Mouse (Mus musculus) MEL (cell line): ENCODE data around the gene Setd5. TPM values are rescaled to one million over a fixed set of nuclear protein-coding genes. Genes with fewer than 3 reads are reported as not detected.

Experiments
- DNase-seq: peaks from one replicate; pipeline ENCODE4 v3.0.0; 2011; ENCODE audit warnings: low read depth, low spot score
- H3K27ac ChIP-seq: 2 replicates; pipeline ENCODE4 v1.5.1; 2012; ENCODE audit warnings: low read depth, mild to moderate bottlenecking, control low read depth, low read length, moderate library complexity; ENCODE audit not compliant: control insufficient read depth
- H3K27me3 ChIP-seq, 2 experiments: fragments of 150-350 bp in 1 of 2; sonication (generic) in 1 of 2; 2 replicates each; pipeline ENCODE4 v1.6.1; 2012; ENCODE audit warnings: low read length in 2 of 2, mild to moderate bottlenecking in 2 of 2, improper control_type of control experiment in 1 of 2, moderate library complexity in 1 of 2; ENCODE audit not compliant: insufficient read depth in 2 of 2, control insufficient read depth in 1 of 2
- H3K36me3 ChIP-seq, 2 experiments: 2 replicates each; pipeline ENCODE4 v1.6.1; 2012 to 2014; ENCODE audit warnings: low read length in 2 of 2, improper control_type of control experiment in 1 of 2, inconsistent platforms in 1 of 2, mild to moderate bottlenecking in 1 of 2; ENCODE audit not compliant: insufficient read depth in 2 of 2, control insufficient read depth in 1 of 2
- H3K4me1 ChIP-seq, 2 experiments: fragments of 150-350 bp in 1 of 2; sonication (generic) in 1 of 2; 2 replicates each; pipeline ENCODE4 v1.6.1; 2012; ENCODE audit warnings: low read length in 2 of 2, improper control_type of control experiment in 1 of 2, mild to moderate bottlenecking in 1 of 2; ENCODE audit not compliant: insufficient read depth in 2 of 2, control insufficient read depth in 1 of 2
- H3K4me3 ChIP-seq, 2 experiments: fragments of 150-350 bp in 1 of 2; sonication (generic) in 1 of 2; 2 replicates each; pipeline ENCODE4 v1.5.1; 2012; ENCODE audit warnings: low read depth in 2 of 2, low read length in 2 of 2, mild to moderate bottlenecking in 2 of 2, moderate library complexity in 2 of 2, control low read depth in 1 of 2, improper control_type of control experiment in 1 of 2; ENCODE audit not compliant: control insufficient read depth in 1 of 2, insufficient read depth in 1 of 2
- H3K79me2 ChIP-seq: 2 replicates; pipeline ENCODE4 v1.6.1; 2012; ENCODE audit warnings: mild to moderate bottlenecking, low read length, moderate library complexity; ENCODE audit not compliant: control insufficient read depth, poor library complexity, insufficient read depth
- H3K9ac ChIP-seq: 2 replicates; pipeline ENCODE4 v1.6.1; 2012; ENCODE audit warnings: low read depth, mild to moderate bottlenecking, control low read depth, low read length, moderate library complexity; ENCODE audit not compliant: control insufficient read depth, poor library complexity, severe bottlenecking
- H3K9me3 ChIP-seq: fragments of 150-350 bp; sonication (generic); replicated peaks from 2 replicates; pipeline ENCODE4 v1.6.1; 2012; ENCODE audit warnings: mild to moderate bottlenecking, low read length, improper control_type of control experiment, moderate library complexity; ENCODE audit not compliant: insufficient read depth
- ELF1 ChIP-seq: IDR thresholded peaks from 2 replicates; pipeline ENCODE4 v1.6.1; 2014; ENCODE audit warnings: low read depth, mild to moderate bottlenecking, inconsistent platforms, low read length, improper control_type of control experiment, moderate library complexity
- EP300 ChIP-seq, 2 experiments: IDR thresholded peaks; 2 replicates each; pipeline ENCODE4 v1.6.1; 2011; ENCODE audit warnings: improper control_type of control experiment in 2 of 2, low read length in 2 of 2, low read depth in 1 of 2, mild to moderate bottlenecking in 1 of 2
- ETS1 ChIP-seq: IDR thresholded peaks from 2 replicates; pipeline ENCODE4 v1.6.1; 2012; ENCODE audit warnings: low read depth, mild to moderate bottlenecking, inconsistent platforms, low read length, improper control_type of control experiment, moderate library complexity
- GABPA ChIP-seq: IDR thresholded peaks from 2 replicates; pipeline ENCODE4 v1.6.1; 2012; ENCODE audit warnings: low read depth, mild to moderate bottlenecking, inconsistent platforms, low read length, improper control_type of control experiment, moderate library complexity
- GATA1 ChIP-seq: IDR thresholded peaks from 2 replicates; pipeline ENCODE4 v1.6.1; 2011; ENCODE audit warnings: low read depth, low read length, improper control_type of control experiment
- HCFC1 ChIP-seq: IDR thresholded peaks from 2 replicates; pipeline ENCODE4 v1.6.1; 2012; ENCODE audit warnings: low read depth, mild to moderate bottlenecking, inconsistent platforms, low read length, improper control_type of control experiment, moderate library complexity
- JUND ChIP-seq: IDR thresholded peaks from 2 replicates; pipeline ENCODE4 v1.6.1; 2011; ENCODE audit warnings: low read depth, mild to moderate bottlenecking, improper control_type of control experiment, low read length
- MAX ChIP-seq: IDR thresholded peaks from 2 replicates; pipeline ENCODE4 v1.6.1; 2011; ENCODE audit warnings: low read length, improper control_type of control experiment
- MEF2A ChIP-seq: IDR thresholded peaks from 2 replicates; pipeline ENCODE4 v1.6.1; 2014; ENCODE audit warnings: low read depth, mild to moderate bottlenecking, inconsistent platforms, low read length, improper control_type of control experiment; ENCODE audit not compliant: poor library complexity, insufficient replicate concordance, severe bottlenecking; ENCODE audit errors: extremely low read depth
- NRF1 ChIP-seq: IDR thresholded peaks from 2 replicates; pipeline ENCODE4 v1.6.1; 2014; ENCODE audit warnings: low read depth, mild to moderate bottlenecking, inconsistent platforms, low read length, improper control_type of control experiment, moderate library complexity; ENCODE audit not compliant: poor library complexity, insufficient read depth, severe bottlenecking
- POLR2A ChIP-seq, 2 experiments: IDR thresholded peaks; 2 replicates each; pipeline ENCODE4 v1.6.1; 2011 to 2012; ENCODE audit warnings: low read length in 2 of 2, mild to moderate bottlenecking in 2 of 2, control low read depth in 1 of 2, improper control_type of control experiment in 1 of 2, low read depth in 1 of 2, moderate library complexity in 1 of 2; ENCODE audit not compliant: control insufficient read depth in 1 of 2, insufficient read depth in 1 of 2, poor library complexity in 1 of 2
- RAD21 ChIP-seq: IDR thresholded peaks from 2 replicates; pipeline ENCODE4 v1.6.1; 2011; ENCODE audit warnings: mild to moderate bottlenecking, low read depth, low read length, improper control_type of control experiment
- RCOR1 ChIP-seq: IDR thresholded peaks from 2 replicates; pipeline ENCODE4 v1.6.1; 2012; ENCODE audit warnings: low read depth, mild to moderate bottlenecking, inconsistent platforms, low read length, improper control_type of control experiment
- SIN3A ChIP-seq: IDR thresholded peaks from 2 replicates; pipeline ENCODE4 v1.6.1; 2012; ENCODE audit warnings: low read length, improper control_type of control experiment, inconsistent platforms
- TBP ChIP-seq: IDR thresholded peaks from 2 replicates; pipeline ENCODE4 v1.8.0; 2011; ENCODE audit warnings: low read depth, low read length, improper control_type of control experiment
- TCF12 ChIP-seq: IDR thresholded peaks from 2 replicates; pipeline ENCODE4 v1.6.1; 2014; ENCODE audit warnings: low read depth, mild to moderate bottlenecking, inconsistent platforms, low read length, improper control_type of control experiment, moderate library complexity
- ZMIZ1 ChIP-seq: IDR thresholded peaks from 2 replicates; pipeline ENCODE4 v1.6.1; 2012; ENCODE audit warnings: low read depth, mild to moderate bottlenecking, inconsistent platforms, low read length, improper control_type of control experiment, moderate library complexity
- polyA plus RNA-seq, 2 experiments: library from polyadenylated mRNA; stranded (reverse) in 1 of 2; unstranded in 1 of 2; fragments of >175 nt in 1 of 2; fragments of >200 nt in 1 of 2; gene quantifications; 2 replicates each; pipeline versions ENCODE4 v1.2.1 to v1.2.4; 2012; ENCODE audit warnings: low replicate concordance in 2 of 2, low read depth in 1 of 2; ENCODE audit not compliant: insufficient read length in 2 of 2, insufficient read depth in 1 of 2, missing spikeins in 1 of 2
- total RNA-seq: library from RNA; depleted of rRNA; stranded (reverse); fragments of 300-350 nt; gene quantifications from 2 replicates; pipeline ENCODE4 v1.2.3, GENCODE M21; 2012

Gene Setd5
- total and polyA plus RNA-seq, 3 experiments, result 43.5 to 185 (median 80.2) TPM

DNA sequence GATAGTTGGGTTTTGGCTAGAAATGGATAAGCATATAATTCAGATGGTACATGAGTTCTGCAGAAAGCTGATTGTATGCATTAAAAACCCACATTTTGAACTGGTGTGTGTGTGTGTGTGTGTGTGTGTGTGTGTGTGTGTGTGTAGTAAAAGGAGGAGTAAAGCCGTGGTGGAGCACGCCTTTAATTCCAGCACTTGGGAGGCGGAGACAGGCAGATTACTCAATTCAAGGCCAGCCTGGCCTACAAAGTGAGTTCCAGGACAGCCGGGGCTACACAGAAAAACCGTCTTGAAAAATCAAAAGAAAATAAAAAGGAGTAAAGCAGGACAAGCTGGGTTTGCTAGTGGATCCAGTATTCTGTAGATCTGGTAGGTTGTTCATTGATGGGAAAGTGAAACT lies 20.5 kb downstream of the Setd5 start:
- no peaks in the 10 kb centered on the region for H3K27me3 ChIP-seq
- no peak overlapping the region for H3K9ac ChIP-seq
- H3K9me3 ChIP-seq, result no peaks in the 10 kb centered on the region
- no peak for DNase-seq
- H3K4me1 ChIP-seq, result peaks cover 8 to 42% of the 10 kb centered on the region in 2 experiments
- no peak overlapping the region for H3K27ac ChIP-seq
- H3K36me3 ChIP-seq, result peaks cover 12 to 58% of the 10 kb centered on the region in 2 experiments
- peak in 1 of 2 experiments; percentile 20; a peak in 1 of 4 replicates for TF ChIP-seq POLR2A (IDR thresholded peaks at IDR 0.05; ENCODE audit: control insufficient read depth in 1 of 2, insufficient read depth in 1 of 2, low read depth in 1 of 2, low read length in 2 of 2, poor library complexity in 1 of 2)
- no peak for TF ChIP-seq RCOR1
- H3K4me3 ChIP-seq, result no peak overlapping the region
- peaks cover 43% of the 10 kb centered on the region for H3K79me2 ChIP-seq

DNA sequence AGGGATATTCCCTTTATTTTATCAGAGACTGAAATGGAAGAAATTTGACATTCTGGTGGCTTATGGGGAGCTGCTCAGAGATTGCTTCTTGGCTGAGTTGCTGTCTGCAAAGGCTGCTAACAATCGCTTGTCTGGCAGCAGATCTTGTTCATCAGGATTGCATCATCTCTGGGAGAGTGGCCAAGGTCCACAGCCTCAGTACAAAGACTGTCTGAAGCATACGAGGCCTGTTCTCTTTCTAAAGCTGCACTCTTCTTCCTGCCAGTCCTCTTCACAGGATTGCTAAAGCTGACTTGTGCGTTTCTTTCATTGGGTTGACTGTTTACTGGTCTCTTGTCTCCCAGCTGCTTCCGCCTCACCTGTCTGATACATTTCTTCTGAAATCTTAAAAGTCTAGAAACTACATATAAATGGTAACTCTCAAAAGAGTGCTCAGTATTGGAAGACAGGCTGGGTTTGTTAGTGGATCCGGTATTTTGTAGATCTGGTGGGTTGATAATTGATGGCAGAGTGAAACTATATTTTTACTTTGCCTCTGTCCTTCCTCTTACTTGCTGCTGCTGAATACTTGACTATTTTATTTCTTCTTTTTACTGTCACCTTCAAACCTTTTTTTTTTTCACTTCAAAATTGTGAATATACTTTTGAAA lies 22.6 kb downstream of the Setd5 start:
- H3K79me2 ChIP-seq, result peaks cover 40% of the 10 kb centered on the region
- TF ChIP-seq TCF12 (peak; percentile 23; the same call in 1 of the 2 replicates), MAX (no peak), MEF2A (no peak), HCFC1 (peak; percentile 27; the same call in 1 of the 2 replicates), GATA1 (peak; percentile 65), ELF1 (peak; percentile 26; the same call in 1 of the 2 replicates), SIN3A (peak; percentile 83), RAD21 (no peak), JUND (0 out of 2 replicates have a peak, but pooled peaks have one; percentile 8), TBP (peak; percentile 77), ETS1 (peak; percentile 88), EP300 (IDR thresholded peaks at IDR 0.05; ENCODE audit: low read depth in 1 of 2, low read length in 2 of 2) (peak; percentile 22 to 24; a peak in 2 of 4 replicates), RCOR1 (no peak)
- H3K9me3 ChIP-seq, result no peaks in the 10 kb centered on the region
- peak overlapping the region; percentile 44 for H3K9ac ChIP-seq
- DNase-seq, result peak; percentile 91
- peaks cover 8 to 41% of the 10 kb centered on the region in 2 experiments for H3K4me1 ChIP-seq
- peak overlapping the region; percentile 91 for H3K27ac ChIP-seq
- H3K36me3 ChIP-seq, result peaks cover 23 to 47% of the 10 kb centered on the region in 2 experiments
- peak overlapping the region; percentile 4 to 15; a peak in 2 of 4 replicates for H3K4me3 ChIP-seq
- no peaks in the 10 kb centered on the region for H3K27me3 ChIP-seq

DNA sequence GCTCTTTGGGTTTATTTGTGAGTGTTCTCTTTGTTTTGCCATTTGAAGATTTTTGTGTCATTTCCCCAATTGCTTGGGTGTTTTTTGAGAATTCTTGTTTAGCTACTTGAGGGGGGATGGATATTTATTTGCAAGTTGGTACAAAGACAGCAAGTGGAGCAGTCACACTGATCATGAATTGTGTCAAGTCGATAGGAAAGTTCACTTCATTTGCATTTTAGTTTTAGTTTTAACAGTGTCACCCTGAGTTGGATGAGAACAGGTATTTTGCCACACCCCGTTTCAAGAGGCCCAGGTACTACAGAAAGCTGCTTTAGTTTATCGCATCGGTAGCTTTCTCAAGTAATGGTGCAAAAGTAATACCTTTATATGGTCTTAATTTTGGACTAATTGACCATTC lies 25.4 kb downstream of the Setd5 start:
- no peaks in the 10 kb centered on the region for H3K9me3 ChIP-seq
- H3K9ac ChIP-seq, result no peak overlapping the region
- H3K36me3 ChIP-seq, result peaks cover 31 to 33% of the 10 kb centered on the region in 2 experiments
- no peak overlapping the region for H3K27ac ChIP-seq
- DNase-seq, result no peak
- H3K4me3 ChIP-seq, result no peak overlapping the region
- peaks cover 26% of the 10 kb centered on the region for H3K79me2 ChIP-seq
- no peaks in the 10 kb centered on the region for H3K27me3 ChIP-seq
- peaks cover 8 to 32% of the 10 kb centered on the region in 2 experiments for H3K4me1 ChIP-seq
- TF ChIP-seq NRF1 (no peak), GABPA (no peak), ZMIZ1 (no peak)
